Mouse (Mus musculus) megakaryocyte, embryonic 14.5 days (primary cell): Measurements from ENCODE around the gene Babam2. TPM values are rescaled to one million over a fixed set of nuclear protein-coding genes. Genes with fewer than 3 reads are reported as not detected.

Source experiments
- H3K27me3 ChIP-seq: replicated peaks from 2 replicates; pipeline ENCODE3; 2012; ENCODE audit warnings: inconsistent platforms
- H3K36me3 ChIP-seq: replicated peaks from 2 replicates; pipeline ENCODE3; 2012; ENCODE audit warnings: low read length, inconsistent platforms, mixed read lengths
- H3K4me1 ChIP-seq: 2 replicates; pipeline ENCODE4 v1.6.1; 2012; ENCODE audit warnings: inconsistent platforms
- H3K4me3 ChIP-seq: replicated peaks from 2 replicates; pipeline ENCODE3; 2012; ENCODE audit warnings: moderate library complexity, mild to moderate bottlenecking, inconsistent platforms
- H3K9me3 ChIP-seq: 2 replicates; pipeline ENCODE4 v1.6.1; 2012; ENCODE audit warnings: inconsistent platforms
- FLI1 ChIP-seq: IDR thresholded peaks from 2 replicates; pipeline ENCODE4 v1.6.1; 2012; ENCODE audit warnings: low read length, inconsistent platforms, mixed read lengths
- GATA1 ChIP-seq: IDR thresholded peaks from 3 replicates; pipeline ENCODE4 v1.6.1; 2012; ENCODE audit warnings: mixed read lengths, low read length, inconsistent platforms, borderline replicate concordance
- polyA plus RNA-seq: library from polyadenylated mRNA; stranded (reverse); fragments of >175 nt; gene quantifications from 2 replicates; pipeline ENCODE4 v1.2.3, GENCODE M21; 2012; ENCODE audit warnings: low replicate concordance; ENCODE audit not compliant: insufficient read depth

Gene Babam2
- polyA plus RNA-seq, 1 experiment: 87.2 TPM

- Histone ChIP-seq H3K4me3 (peak overlapping the region; percentile 9), H3K4me1 (peaks cover 60% of the 10 kb centered on the region), H3K27me3 (peaks cover 19% of the 10 kb centered on the region), H3K36me3 (peaks cover 22% of the 10 kb centered on the region), H3K9me3 (no peaks in the 10 kb centered on the region)
- TF ChIP-seq GATA1: no peak
- no peak for TF ChIP-seq FLI1
These were observed 388.1 kb downstream of the Babam2 start for GRCm38 (mm10) chr5:32085566-32085965.

- H3K9me3 ChIP-seq: no peaks in the 10 kb centered on the region
- peaks cover 56% of the 10 kb centered on the region for H3K4me1 ChIP-seq
- TF ChIP-seq GATA1 (no peak), FLI1 (no peak)
- peaks cover 22% of the 10 kb centered on the region for H3K36me3 ChIP-seq
- H3K4me3 ChIP-seq: no peak overlapping the region
- H3K27me3 ChIP-seq: peaks cover 20% of the 10 kb centered on the region
These were observed 388.5 kb downstream of the Babam2 start for GRCm38 (mm10) chr5:32085971-32086370.

GRCm38 (mm10) chr5:32086526-32087090 is 389.1 kb downstream of the Babam2 start:
- peaks cover 22% of the 10 kb centered on the region for H3K36me3 ChIP-seq
- H3K4me3 ChIP-seq: no peak overlapping the region
- TF ChIP-seq FLI1: no peak
- peaks cover 25% of the 10 kb centered on the region for H3K27me3 ChIP-seq
- peaks cover 50% of the 10 kb centered on the region for H3K4me1 ChIP-seq
- H3K9me3 ChIP-seq: no peaks in the 10 kb centered on the region

GRCm38 (mm10) chr5:32089481-32089880 is 392.0 kb downstream of the Babam2 start:
- H3K4me3 ChIP-seq: no peak overlapping the region
- H3K36me3 ChIP-seq: peaks cover 18% of the 10 kb centered on the region
- H3K9me3 ChIP-seq: no peaks in the 10 kb centered on the region
- H3K27me3 ChIP-seq: peaks cover 41% of the 10 kb centered on the region
- peaks cover 32% of the 10 kb centered on the region for H3K4me1 ChIP-seq
- TF ChIP-seq GATA1 (no peak), FLI1 (no peak)

GRCm38 (mm10) chr5:32092281-32092680 is 394.8 kb downstream of the Babam2 start:
- no peak for TF ChIP-seq GATA1
- no peak for TF ChIP-seq FLI1
- no peak overlapping the region for H3K4me3 ChIP-seq
- H3K27me3 ChIP-seq: peaks cover 59% of the 10 kb centered on the region
- H3K4me1 ChIP-seq: peaks cover 18% of the 10 kb centered on the region
- H3K9me3 ChIP-seq: no peaks in the 10 kb centered on the region
- no peaks in the 10 kb centered on the region for H3K36me3 ChIP-seq

GRCm38 (mm10) chr5:32098691-32099090 is 401.2 kb downstream of the Babam2 start:
- Histone ChIP-seq H3K27me3 (peaks cover 69% of the 10 kb centered on the region), H3K4me3 (no peak overlapping the region), H3K4me1 (peaks cover 13% of the 10 kb centered on the region), H3K36me3 (no peaks in the 10 kb centered on the region), H3K9me3 (no peaks in the 10 kb centered on the region)
- TF ChIP-seq FLI1: no peak
- TF ChIP-seq GATA1: no peak

- TF ChIP-seq FLI1 (no peak), GATA1 (no peak)
- no peak overlapping the region for H3K4me3 ChIP-seq
- peaks cover 39% of the 10 kb centered on the region for H3K4me1 ChIP-seq
- peaks cover 70% of the 10 kb centered on the region for H3K27me3 ChIP-seq
- H3K36me3 ChIP-seq: no peaks in the 10 kb centered on the region
- no peaks in the 10 kb centered on the region for H3K9me3 ChIP-seq
These were observed 405.0 kb downstream of the Babam2 start for GRCm38 (mm10) chr5:32102484-32102883.

GRCm38 (mm10) chr5:32102971-32103431 is 405.5 kb downstream of the Babam2 start:
- Histone ChIP-seq H3K4me3 (no peak overlapping the region), H3K4me1 (peaks cover 39% of the 10 kb centered on the region), H3K9me3 (no peaks in the 10 kb centered on the region), H3K27me3 (peaks cover 70% of the 10 kb centered on the region), H3K36me3 (no peaks in the 10 kb centered on the region)
- TF ChIP-seq FLI1: no peak
- no peak for TF ChIP-seq GATA1

GRCm38 (mm10) chr5:32103545-32103944 is 406.1 kb downstream of the Babam2 start:
- no peak for TF ChIP-seq GATA1
- TF ChIP-seq FLI1: no peak
- Histone ChIP-seq H3K9me3 (no peaks in the 10 kb centered on the region), H3K4me3 (peak overlapping the region; percentile 39), H3K27me3 (peaks cover 72% of the 10 kb centered on the region), H3K36me3 (no peaks in the 10 kb centered on the region), H3K4me1 (peaks cover 39% of the 10 kb centered on the region)

- peaks cover 69% of the 10 kb centered on the region for H3K27me3 ChIP-seq
- H3K9me3 ChIP-seq: no peaks in the 10 kb centered on the region
- peak overlapping the region; percentile 29 for H3K4me3 ChIP-seq
- TF ChIP-seq FLI1 (no peak), GATA1 (no peak)
- no peaks in the 10 kb centered on the region for H3K36me3 ChIP-seq
- peaks cover 47% of the 10 kb centered on the region for H3K4me1 ChIP-seq
These were observed 406.9 kb downstream of the Babam2 start for GRCm38 (mm10) chr5:32104119-32104990.
